Comparison of ENCODE assay signal across 8 mouse cellular contexts in genomic region chr6:85513531-85513910, GRCm38 (mm10). TPM values are rescaled to one million over a fixed set of nuclear protein-coding genes. Genes with fewer than 3 reads are reported as not detected.
DNase-seq lines count a peak whose midpoint lies in the region; ATAC-seq lines count a peak whose summit lies in the region.

Gene Egr4, minus strand, starts transcription at chr6:85513589.

- H3K4me3 ChIP-seq in kidney, embryonic 15.5 days (replicated peaks), result peak within 1 kb of the TSS; percentile 46
- peak within 1 kb of the TSS; percentile 38 for H3K4me3 ChIP-seq in brown adipose tissue, adult 24 weeks (ENCODE audit: insufficient read depth, low read depth, low read length)
- peak within 1 kb of the TSS; percentile 46 for H3K4me3 ChIP-seq in forebrain, embryonic 13.5 days
- H3K4me3 ChIP-seq in intestine, embryonic 16.5 days (ENCODE audit: low read length), result peak within 1 kb of the TSS; percentile 50
- H3K4me3 ChIP-seq in liver, embryonic 11.5 days (ENCODE audit: low read depth, low read length), result peak within 1 kb of the TSS; percentile 44
- peak within 1 kb of the TSS; percentile 37 for H3K4me3 ChIP-seq in neural tube, embryonic 13.5 days

- H3K27me3 ChIP-seq in kidney, embryonic 15.5 days, result peaks cover 99% of the 10 kb centered on the region
- peaks cover 78% of the 10 kb centered on the region for H3K27me3 ChIP-seq in forebrain, embryonic 13.5 days
- peaks cover 61% of the 10 kb centered on the region for H3K27me3 ChIP-seq in intestine, embryonic 16.5 days (replicated peaks; ENCODE audit: control insufficient read depth, insufficient read depth, low read length)
- H3K27me3 ChIP-seq in liver, embryonic 11.5 days (replicated peaks; ENCODE audit: control insufficient read depth, insufficient read depth, low read length), result peaks cover 81% of the 10 kb centered on the region
- peaks cover 85% of the 10 kb centered on the region for H3K27me3 ChIP-seq in neural tube, embryonic 13.5 days

- H3K27ac ChIP-seq in kidney, embryonic 15.5 days, result no peak within 1 kb of the TSS
- H3K27ac ChIP-seq in brown adipose tissue, adult 24 weeks (replicated peaks; ENCODE audit: low read depth, low read length), result no peak within 1 kb of the TSS
- no peak within 1 kb of the TSS for H3K27ac ChIP-seq in forebrain, embryonic 13.5 days
- no peak within 1 kb of the TSS for H3K27ac ChIP-seq in intestine, embryonic 16.5 days (ENCODE audit: low read length)
- no peak within 1 kb of the TSS for H3K27ac ChIP-seq in liver, embryonic 11.5 days (ENCODE audit: low read depth, low read length)
- H3K27ac ChIP-seq in neural tube, embryonic 13.5 days (replicated peaks), result no peak within 1 kb of the TSS

- peak; percentile 63 for ATAC-seq in kidney, embryonic 15.5 days (replicated peaks; ENCODE audit: low FRiP score)
- peak; percentile 71 for ATAC-seq in forebrain, embryonic 13.5 days
- 0 out of 2 replicates have a peak, but pooled peaks have one; percentile 40 for ATAC-seq in intestine, embryonic 16.5 days
- ATAC-seq in liver, embryonic 11.5 days (replicated peaks; ENCODE audit: low FRiP score), result no peak
- ATAC-seq in neural tube, embryonic 13.5 days (ENCODE audit: low read depth), result peak; percentile 47; the same call in 1 of the 2 replicates

- H3K9ac ChIP-seq in kidney, embryonic 15.5 days, result no peak within 1 kb of the TSS
- H3K9ac ChIP-seq in forebrain, embryonic 13.5 days, result peak within 1 kb of the TSS; percentile 14; the same call in 1 of the 2 replicates
- no peak within 1 kb of the TSS for H3K9ac ChIP-seq in intestine, embryonic 16.5 days (ENCODE audit: low read depth, low read length)
- no peak within 1 kb of the TSS for H3K9ac ChIP-seq in liver, embryonic 11.5 days (ENCODE audit: low read depth, low read length)
- H3K9ac ChIP-seq in neural tube, embryonic 13.5 days, result 0 out of 2 replicates have a peak within 1 kb of the TSS, but pooled peaks have one; percentile 27

- H3K36me3 ChIP-seq in kidney, embryonic 15.5 days, result no peaks in the 10 kb centered on the region
- no peaks in the 10 kb centered on the region for H3K36me3 ChIP-seq in forebrain, embryonic 13.5 days (ENCODE audit: poor library complexity, severe bottlenecking)
- no peaks in the 10 kb centered on the region for H3K36me3 ChIP-seq in intestine, embryonic 16.5 days (ENCODE audit: control insufficient read depth, insufficient read depth, low read length)
- no peaks in the 10 kb centered on the region for H3K36me3 ChIP-seq in liver, embryonic 11.5 days (ENCODE audit: control insufficient read depth, insufficient read depth, low read length)
- no peaks in the 10 kb centered on the region for H3K36me3 ChIP-seq in neural tube, embryonic 13.5 days

- H3K9me3 ChIP-seq in kidney, embryonic 15.5 days (replicated peaks), result no peaks in the 10 kb centered on the region
- no peaks in the 10 kb centered on the region for H3K9me3 ChIP-seq in forebrain, embryonic 13.5 days (replicated peaks)
- H3K9me3 ChIP-seq in intestine, embryonic 16.5 days (ENCODE audit: control insufficient read depth, low read length), result no peaks in the 10 kb centered on the region
- no peaks in the 10 kb centered on the region for H3K9me3 ChIP-seq in liver, embryonic 11.5 days (ENCODE audit: control insufficient read depth, low read length)
- no peaks in the 10 kb centered on the region for H3K9me3 ChIP-seq in neural tube, embryonic 13.5 days

- H3K4me2 ChIP-seq in kidney, embryonic 15.5 days, result peak within 1 kb of the TSS; percentile 81
- H3K4me2 ChIP-seq in forebrain, embryonic 13.5 days, result peak within 1 kb of the TSS; percentile 79
- H3K4me2 ChIP-seq in intestine, embryonic 16.5 days (ENCODE audit: low read depth, low read length), result peak within 1 kb of the TSS; percentile 73
- H3K4me2 ChIP-seq in liver, embryonic 11.5 days, result peak within 1 kb of the TSS; percentile 66
- H3K4me2 ChIP-seq in neural tube, embryonic 13.5 days, result peak within 1 kb of the TSS; percentile 69

- no peak for DNase-seq in kidney, adult 8-10 months
- peak; percentile 34 for DNase-seq in liver, embryonic 11.5 days (ENCODE audit: low spot score)
- no peak for DNase-seq in c-Kit-positive CD71-positive TER-119-positive erythroid progenitor cells, embryonic 14.5 days (ENCODE audit: low spot score)

- WGBS in kidney, embryonic 15.5 days, result under 1% methylated on average over 38 of the region's 38 CpGs
- under 1% methylated on average over 38 of the region's 38 CpGs for WGBS in forebrain, embryonic 13.5 days
- WGBS in intestine, embryonic 16.5 days, result under 1% methylated on average over 38 of the region's 38 CpGs
- WGBS in liver, embryonic 11.5 days, result under 1% methylated on average over 38 of the region's 38 CpGs
- WGBS in neural tube, embryonic 13.5 days, result under 1% methylated on average over 38 of the region's 38 CpGs

- peaks cover 28% of the 10 kb centered on the region for H3K4me1 ChIP-seq in kidney, embryonic 15.5 days
- H3K4me1 ChIP-seq in brown adipose tissue, adult 24 weeks (ENCODE audit: control insufficient read depth, insufficient read depth, insufficient read length, low read length), result no peaks in the 10 kb centered on the region; the same call in 1 of the 2 replicates
- H3K4me1 ChIP-seq in forebrain, embryonic 13.5 days, result peaks cover 35% of the 10 kb centered on the region
- peaks cover 20% of the 10 kb centered on the region for H3K4me1 ChIP-seq in intestine, embryonic 16.5 days (ENCODE audit: control insufficient read depth, insufficient read depth, low read length)
- peaks cover 8% of the 10 kb centered on the region for H3K4me1 ChIP-seq in liver, embryonic 11.5 days (replicated peaks; ENCODE audit: control insufficient read depth, insufficient read depth, low read length)
- peaks cover 38% of the 10 kb centered on the region for H3K4me1 ChIP-seq in neural tube, embryonic 13.5 days (replicated peaks)

RNA-seq across cellular contexts. Expression of gene Egr4, which starts in this region (rescaled TPM):
- polyA plus RNA-seq in kidney, embryonic 15.5 days (2015; fragmentation: Nextera tagmentation; extraction: Ambion mirVana), result not detected in 2 replicates
- polyA plus RNA-seq in brown adipose tissue, adult 24 weeks (2012; ENCODE audit: insufficient read depth, insufficient read length, missing spikeins), result not detected in 2 replicates
- not detected in 2 replicates for polyA plus RNA-seq in forebrain, embryonic 13.5 days (2015; fragmentation: Nextera tagmentation; extraction: Ambion mirVana)
- not detected in 2 replicates for polyA plus RNA-seq in intestine, embryonic 16.5 days (2015; fragmentation: Nextera tagmentation; extraction: Ambion mirVana)
- not detected in 2 replicates for polyA plus RNA-seq in liver, embryonic 11.5 days (2014; fragmentation: Nextera tagmentation; extraction: Ambion mirVana)
- not detected in 2 replicates for polyA plus RNA-seq in neural tube, embryonic 13.5 days (2015; fragmentation: Nextera tagmentation; extraction: Ambion mirVana)

Comparison
In these comparisons a context has a peak if more than half of its experiments do, and no peak if none do; other contexts are left out.
1. Peak in ATAC-seq, H3K4me3 ChIP-seq and H3K4me2 ChIP-seq in kidney, embryonic 15.5 days; RNA of the gene not detected or under 1 TPM.
2. Peak in ATAC-seq, H3K4me3 ChIP-seq, H3K9ac ChIP-seq and H3K4me2 ChIP-seq in forebrain, embryonic 13.5 days; RNA of the gene not detected or under 1 TPM.
3. Peak in ATAC-seq, H3K4me3 ChIP-seq and H3K4me2 ChIP-seq in intestine, embryonic 16.5 days; RNA of the gene not detected or under 1 TPM.
4. Peak in DNase-seq, H3K4me3 ChIP-seq and H3K4me2 ChIP-seq in liver, embryonic 11.5 days; RNA of the gene not detected or under 1 TPM.
5. Peak in ATAC-seq, H3K4me3 ChIP-seq, H3K9ac ChIP-seq and H3K4me2 ChIP-seq in neural tube, embryonic 13.5 days; RNA of the gene not detected or under 1 TPM.